Mouse (Mus musculus): ENCODE data around the gene Tab1. TPM values are rescaled to one million over a fixed set of nuclear protein-coding genes. Genes with fewer than 3 reads are reported as not detected.

Gene Tab1
- polyA plus RNA-seq, 1 experiment from 2014 or later = 34.6 TPM

GRCm38 (mm10) chr15:80095596-80095995, 37.3 kb upstream of the Tab1 start:
- Histone ChIP-seq H3K4me2 (no peak overlapping the region), H3K9me3 (no peaks in the 10 kb centered on the region), H3K4me3 (no peak overlapping the region), H3K27ac (no peak overlapping the region), H3K4me1 (peaks cover 23% of the 10 kb centered on the region), H3K27me3 (peaks cover 37% of the 10 kb centered on the region), H3K9ac (no peak overlapping the region), H3K36me3 (no peaks in the 10 kb centered on the region)
- WGBS = 55% methylated on average over 1 of the region's 1 CpGs
- no peak for ATAC-seq (ENCODE audit: borderline replicate concordance, extremely low read depth, low FRiP score, low TSS enrichment)

- H3K9ac ChIP-seq = no peak overlapping the region
- no peaks in the 10 kb centered on the region for H3K9me3 ChIP-seq
- ATAC-seq (ENCODE audit: borderline replicate concordance, extremely low read depth, low FRiP score, low TSS enrichment) = no peak
- H3K27me3 ChIP-seq = peaks cover 29% of the 10 kb centered on the region
- no peak overlapping the region for H3K4me3 ChIP-seq
- WGBS = 74% methylated on average over 10 of the region's 10 CpGs
- H3K36me3 ChIP-seq = no peaks in the 10 kb centered on the region
- H3K4me2 ChIP-seq = no peak overlapping the region
- H3K4me1 ChIP-seq = peaks cover 17% of the 10 kb centered on the region
- H3K27ac ChIP-seq = no peak overlapping the region
These were observed 36.5 kb upstream of the Tab1 start for GRCm38 (mm10) chr15:80096406-80096805.

GRCm38 (mm10) chr15:80096946-80097881, 35.7 kb upstream of the Tab1 start:
- Histone ChIP-seq H3K4me3 (no peak overlapping the region), H3K27me3 (peaks cover 21% of the 10 kb centered on the region), H3K9ac (no peak overlapping the region), H3K36me3 (no peaks in the 10 kb centered on the region), H3K4me1 (peaks cover 12% of the 10 kb centered on the region), H3K27ac (no peak overlapping the region), H3K4me2 (peak overlapping the region; percentile 33; the same call in 1 of the 2 replicates), H3K9me3 (no peaks in the 10 kb centered on the region)
- 13% methylated on average over 16 of the region's 20 CpGs for WGBS
- ATAC-seq (ENCODE audit: borderline replicate concordance, extremely low read depth, low FRiP score, low TSS enrichment) = peak; percentile 65; the same call in 1 of the 2 replicates

DNA sequence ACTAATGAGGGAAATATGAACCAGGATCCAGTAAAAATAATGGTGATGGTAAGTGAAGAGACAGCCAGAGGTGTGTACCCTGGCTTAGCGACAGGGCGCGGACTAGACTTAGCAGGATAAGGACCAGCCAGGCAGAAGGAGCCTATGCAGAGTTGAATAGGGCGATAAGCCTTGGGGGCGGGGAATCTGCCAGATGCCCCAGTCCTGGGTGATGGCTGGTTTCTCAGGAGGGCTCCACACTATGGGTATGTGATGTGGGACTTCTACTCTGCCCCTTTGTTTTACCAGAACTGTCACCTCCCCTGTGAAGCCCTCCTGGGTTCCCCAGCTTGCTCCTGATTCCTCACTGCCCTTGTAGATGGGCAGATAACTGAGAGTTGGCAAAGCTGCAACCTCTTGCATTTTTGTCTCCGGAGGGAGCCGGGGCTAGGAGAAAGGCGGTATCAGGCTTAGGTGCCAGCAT, 34.9 kb upstream of the Tab1 start:
- Histone ChIP-seq H3K9ac (no peak overlapping the region), H3K9me3 (no peaks in the 10 kb centered on the region), H3K36me3 (no peaks in the 10 kb centered on the region), H3K27me3 (peaks cover 13% of the 10 kb centered on the region), H3K4me2 (no peak overlapping the region), H3K4me3 (no peak overlapping the region), H3K27ac (no peak overlapping the region), H3K4me1 (peaks cover 12% of the 10 kb centered on the region)
- ATAC-seq (ENCODE audit: borderline replicate concordance, extremely low read depth, low FRiP score, low TSS enrichment) = no peak; the same call in 1 of the 2 replicates
- WGBS = 31% methylated on average over 8 of the region's 8 CpGs

GRCm38 (mm10) chr15:80098809-80099208, 34.1 kb upstream of the Tab1 start:
- Histone ChIP-seq H3K9ac (no peak overlapping the region), H3K4me3 (no peak overlapping the region), H3K36me3 (no peaks in the 10 kb centered on the region), H3K27ac (no peak overlapping the region), H3K4me2 (no peak overlapping the region), H3K27me3 (peaks cover 7% of the 10 kb centered on the region), H3K4me1 (peaks cover 12% of the 10 kb centered on the region), H3K9me3 (no peaks in the 10 kb centered on the region)
- WGBS = 33% methylated on average over 9 of the region's 9 CpGs
- no peak for ATAC-seq (ENCODE audit: borderline replicate concordance, extremely low read depth, low FRiP score, low TSS enrichment)

GRCm38 (mm10) chr15:80099477-80099876, 33.5 kb upstream of the Tab1 start:
- WGBS = 59% methylated on average over 3 of the region's 3 CpGs
- Histone ChIP-seq H3K4me3 (no peak overlapping the region), H3K27me3 (peaks cover 7% of the 10 kb centered on the region), H3K4me1 (peaks cover 12% of the 10 kb centered on the region), H3K9me3 (no peaks in the 10 kb centered on the region), H3K36me3 (no peaks in the 10 kb centered on the region), H3K27ac (no peak overlapping the region), H3K9ac (no peak overlapping the region), H3K4me2 (no peak overlapping the region)
- no peak for ATAC-seq (ENCODE audit: borderline replicate concordance, extremely low read depth, low FRiP score, low TSS enrichment)

GRCm38 (mm10) chr15:80100196-80100595, 32.7 kb upstream of the Tab1 start:
- Histone ChIP-seq H3K36me3 (no peaks in the 10 kb centered on the region), H3K9ac (no peak overlapping the region), H3K27me3 (peaks cover 7% of the 10 kb centered on the region), H3K4me1 (peaks cover 12% of the 10 kb centered on the region), H3K4me3 (no peak overlapping the region), H3K9me3 (no peaks in the 10 kb centered on the region), H3K27ac (no peak overlapping the region), H3K4me2 (no peak overlapping the region)
- no peak for ATAC-seq (ENCODE audit: borderline replicate concordance, extremely low read depth, low FRiP score, low TSS enrichment)
- 75% methylated on average over 3 of the region's 3 CpGs for WGBS

GRCm38 (mm10) chr15:80100871-80101270, 32.1 kb upstream of the Tab1 start:
- Histone ChIP-seq H3K9ac (no peak overlapping the region), H3K4me1 (peaks cover 12% of the 10 kb centered on the region), H3K4me3 (no peak overlapping the region), H3K4me2 (no peak overlapping the region), H3K36me3 (no peaks in the 10 kb centered on the region), H3K27ac (no peak overlapping the region), H3K27me3 (peaks cover 7% of the 10 kb centered on the region), H3K9me3 (no peaks in the 10 kb centered on the region)
- no peak for ATAC-seq (ENCODE audit: borderline replicate concordance, extremely low read depth, low FRiP score, low TSS enrichment)
- WGBS = 73% methylated on average over 10 of the region's 10 CpGs

- H3K9ac ChIP-seq = no peak overlapping the region
- no peak overlapping the region for H3K4me3 ChIP-seq
- H3K27ac ChIP-seq = no peak overlapping the region
- no peak for ATAC-seq (ENCODE audit: borderline replicate concordance, extremely low read depth, low FRiP score, low TSS enrichment)
- H3K4me1 ChIP-seq = peaks cover 12% of the 10 kb centered on the region
- no peaks in the 10 kb centered on the region for H3K9me3 ChIP-seq
- H3K27me3 ChIP-seq = peaks cover 7% of the 10 kb centered on the region
- WGBS = 77% methylated on average over 6 of the region's 6 CpGs
- H3K4me2 ChIP-seq = no peak overlapping the region
- H3K36me3 ChIP-seq = no peaks in the 10 kb centered on the region
These were observed 31.4 kb upstream of the Tab1 start for GRCm38 (mm10) chr15:80101503-80101902.

GRCm38 (mm10) chr15:80102495-80102894, 30.4 kb upstream of the Tab1 start:
- H3K9me3 ChIP-seq = no peaks in the 10 kb centered on the region
- H3K9ac ChIP-seq = no peak overlapping the region
- peaks cover 8% of the 10 kb centered on the region for H3K4me1 ChIP-seq
- no peak overlapping the region for H3K4me2 ChIP-seq
- no peak for ATAC-seq (ENCODE audit: borderline replicate concordance, extremely low read depth, low FRiP score, low TSS enrichment)
- 80% methylated on average over 6 of the region's 6 CpGs for WGBS
- no peaks in the 10 kb centered on the region for H3K36me3 ChIP-seq
- H3K4me3 ChIP-seq = no peak overlapping the region
- no peak overlapping the region for H3K27ac ChIP-seq
- H3K27me3 ChIP-seq = peaks cover 7% of the 10 kb centered on the region

- Histone ChIP-seq H3K9me3 (no peaks in the 10 kb centered on the region), H3K4me1 (no peaks in the 10 kb centered on the region), H3K27me3 (no peaks in the 10 kb centered on the region), H3K9ac (no peak overlapping the region), H3K27ac (no peak overlapping the region), H3K4me2 (no peak overlapping the region), H3K36me3 (no peaks in the 10 kb centered on the region), H3K4me3 (no peak overlapping the region)
- WGBS = 51% methylated on average over 12 of the region's 12 CpGs
- no peak for ATAC-seq (ENCODE audit: borderline replicate concordance, extremely low read depth, low FRiP score, low TSS enrichment)
These were observed 27.2 kb upstream of the Tab1 start for GRCm38 (mm10) chr15:80105490-80106410.
